Mouse (Mus musculus) urinary bladder, postnatal 25 days (tissue): ENCODE measurements around the gene Mbd3.

ENCODE experiments used
- DNase-seq: peaks from one replicate; pipeline ENCODE4 v3.0.0; 2022; ENCODE audit warnings: low spot score

Gene Mbd3

GRCm38 (mm10) chr10:80423562-80423961 lies 24.2 kb upstream of the Mbd3 start:
- no peak for DNase-seq

GRCm38 (mm10) chr10:80421651-80422472 lies 22.5 kb upstream of the Mbd3 start:
- no peak for DNase-seq

- DNase-seq: no peak
Observed at GRCm38 (mm10) chr10:80421208-80421607, 21.9 kb upstream of the Mbd3 start.

GRCm38 (mm10) chr10:80420729-80421128 lies 21.4 kb upstream of the Mbd3 start:
- DNase-seq: no peak

GRCm38 (mm10) chr10:80419419-80419818 lies 20.1 kb upstream of the Mbd3 start:
- no peak for DNase-seq

- no peak for DNase-seq
Observed at GRCm38 (mm10) chr10:80418311-80418710, 19.0 kb upstream of the Mbd3 start.

- no peak for DNase-seq
Observed at GRCm38 (mm10) chr10:80417841-80418240, 18.5 kb upstream of the Mbd3 start.

GRCm38 (mm10) chr10:80417371-80417770 lies 18.0 kb upstream of the Mbd3 start:
- no peak for DNase-seq

GRCm38 (mm10) chr10:80415566-80415965 lies 16.2 kb upstream of the Mbd3 start:
- DNase-seq: no peak

GRCm38 (mm10) chr10:80412656-80413541 lies 13.5 kb upstream of the Mbd3 start:
- no peak for DNase-seq

- DNase-seq: no peak
Observed at GRCm38 (mm10) chr10:80407924-80408323, 8.6 kb upstream of the Mbd3 start.

GRCm38 (mm10) chr10:80406684-80407501 lies 7.5 kb upstream of the Mbd3 start, which contains the start of gene Uqcr11:
Gene Uqcr11 (minus strand): TSS chr10:80406830.
- DNase-seq: peak; percentile 88

- no peak for DNase-seq
Observed at GRCm38 (mm10) chr10:80405481-80406173, 6.3 kb upstream of the Mbd3 start.

GRCm38 (mm10) chr10:80403044-80403692 lies 3.8 kb upstream of the Mbd3 start:
- DNase-seq: no peak

GRCm38 (mm10) chr10:80400704-80401161 lies 1.4 kb upstream of the Mbd3 start:
- DNase-seq: no peak

- DNase-seq: no peak
Observed at GRCm38 (mm10) chr10:80399973-80400703, 788 bp upstream of the Mbd3 start.

GRCm38 (mm10) chr10:80398719-80399190 lies 595 bp downstream of the Mbd3 start:
- DNase-seq: peak; percentile 98

- DNase-seq: no peak
Observed at GRCm38 (mm10) chr10:80398174-80398535, 1.2 kb downstream of the Mbd3 start.

- no peak for DNase-seq
Observed at GRCm38 (mm10) chr10:80397524-80398173, 1.7 kb downstream of the Mbd3 start.
